Mouse (Mus musculus) spleen, postnatal 14 days (tissue): ENCODE data around the gene Dennd2a.

Experiments
- DNase-seq, 2 experiments: peaks; one replicate each; pipeline ENCODE4 v3.0.0; 2021 to 2022; ENCODE audit warnings: low spot score in 2 of 2

Dennd2a gene

GRCm38 (mm10) chr6:39556900-39557659 is 587 bp downstream of the Dennd2a start:
- DNase-seq = no peak

DNA sequence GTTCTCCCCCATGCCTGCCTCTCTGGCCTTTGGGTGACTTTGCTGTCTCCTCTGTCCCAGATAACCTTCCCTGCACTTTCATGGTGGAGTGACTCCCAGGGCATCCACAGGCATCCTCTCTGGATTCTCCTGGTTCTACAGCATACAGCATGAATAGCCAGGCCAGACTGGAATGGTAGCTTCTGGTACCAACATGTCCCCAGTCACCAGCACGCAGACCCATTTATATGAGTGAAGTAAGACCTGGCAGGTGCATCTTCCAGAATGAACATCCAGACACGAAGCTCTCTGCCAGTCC is 2.1 kb downstream of the Dennd2a start:
- DNase-seq = no peak

DNA sequence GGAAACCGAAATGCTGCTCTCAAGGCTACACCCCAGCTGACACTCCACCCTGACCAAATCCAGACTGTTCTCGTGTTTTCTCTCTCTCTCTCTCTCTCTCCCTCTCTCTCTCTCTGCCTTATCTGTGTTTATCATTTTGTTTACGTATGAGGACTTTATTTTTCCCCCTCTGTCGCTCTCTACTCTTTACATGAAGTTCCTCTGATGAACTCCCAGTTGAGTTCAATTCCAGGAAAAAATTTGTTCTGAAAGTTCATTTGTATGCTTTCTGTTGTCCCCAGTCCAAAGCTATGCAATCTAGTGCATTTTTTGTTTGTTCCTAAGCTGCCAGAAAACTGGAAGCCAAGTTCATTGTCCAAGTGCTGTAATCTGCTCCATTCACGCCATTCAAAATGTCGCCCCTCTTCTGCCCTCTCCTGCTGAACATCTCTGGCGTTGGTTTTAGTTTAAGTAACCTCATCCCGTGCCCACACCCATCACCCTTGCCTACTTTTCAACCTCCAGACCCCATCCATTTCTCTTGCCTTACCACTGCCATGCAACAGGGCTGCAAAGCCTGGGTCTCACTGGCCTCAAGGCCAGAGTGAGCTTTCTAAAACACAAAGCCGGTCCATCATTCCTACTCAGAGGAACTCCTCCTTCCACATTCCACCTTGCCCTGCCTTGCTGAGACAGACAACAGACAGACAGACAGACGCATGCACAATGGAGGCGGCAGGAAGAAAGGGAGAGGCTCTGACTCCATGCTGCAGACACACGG is 2.6 kb downstream of the Dennd2a start:
- no peak for DNase-seq

DNA sequence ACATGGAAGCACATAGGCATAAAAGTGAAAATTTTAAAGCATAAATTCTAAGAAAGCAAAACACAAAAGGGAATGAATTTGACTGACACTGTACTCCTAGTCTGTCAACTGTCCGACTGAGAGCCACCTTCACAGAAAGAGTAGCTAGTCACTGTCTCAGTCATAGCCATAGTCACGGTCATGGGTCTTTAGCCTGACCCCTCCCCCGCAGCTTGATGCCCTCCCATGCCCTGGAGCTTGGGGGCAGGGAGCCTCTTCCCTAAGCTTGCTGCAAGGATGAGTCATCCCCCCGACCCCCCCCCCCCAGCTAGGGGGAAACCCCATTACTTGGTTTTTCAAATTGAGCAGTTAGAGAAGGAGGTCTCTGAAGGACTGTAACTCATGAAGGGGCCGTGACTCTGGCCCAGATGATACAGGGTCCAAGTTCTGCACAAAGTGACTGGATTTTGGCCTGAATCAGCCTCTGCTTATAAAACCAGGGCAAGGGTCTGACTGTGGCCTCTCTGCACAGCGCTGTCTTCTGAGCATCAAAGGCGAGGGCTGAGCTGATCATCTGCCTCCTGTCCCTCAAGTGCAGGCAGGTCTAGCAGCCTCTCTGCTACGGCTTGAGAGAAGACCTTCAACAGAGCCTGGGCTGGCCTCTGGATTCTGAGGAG is 5.6 kb downstream of the Dennd2a start:
- no peak for DNase-seq

DNA sequence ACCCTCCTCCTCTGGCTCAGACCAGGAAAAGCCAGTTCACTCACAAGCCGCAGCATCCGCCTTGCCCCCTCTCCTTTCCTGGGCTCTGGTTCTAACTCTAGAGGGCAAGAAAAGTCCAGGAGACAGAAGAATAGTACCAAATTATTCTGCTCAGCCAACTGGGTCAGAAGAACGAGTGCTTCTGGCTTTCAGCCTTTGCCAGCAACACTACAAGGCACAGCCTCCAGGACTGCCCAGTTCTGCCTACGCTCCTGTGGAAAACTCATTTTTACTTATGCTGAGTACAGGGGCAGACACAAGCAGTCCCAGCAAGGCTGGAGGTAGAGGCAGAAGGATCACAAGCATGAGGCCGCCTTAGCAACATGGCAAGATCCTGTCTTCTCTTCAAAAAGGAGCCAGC is 9.6 kb downstream of the Dennd2a start:
- DNase-seq = no peak

- no peak for DNase-seq
Observed at GRCm38 (mm10) chr6:39545474-39545873, 12.2 kb downstream of the Dennd2a start.

GRCm38 (mm10) chr6:39543769-39544420 is 13.8 kb downstream of the Dennd2a start:
- no peak for DNase-seq

DNA sequence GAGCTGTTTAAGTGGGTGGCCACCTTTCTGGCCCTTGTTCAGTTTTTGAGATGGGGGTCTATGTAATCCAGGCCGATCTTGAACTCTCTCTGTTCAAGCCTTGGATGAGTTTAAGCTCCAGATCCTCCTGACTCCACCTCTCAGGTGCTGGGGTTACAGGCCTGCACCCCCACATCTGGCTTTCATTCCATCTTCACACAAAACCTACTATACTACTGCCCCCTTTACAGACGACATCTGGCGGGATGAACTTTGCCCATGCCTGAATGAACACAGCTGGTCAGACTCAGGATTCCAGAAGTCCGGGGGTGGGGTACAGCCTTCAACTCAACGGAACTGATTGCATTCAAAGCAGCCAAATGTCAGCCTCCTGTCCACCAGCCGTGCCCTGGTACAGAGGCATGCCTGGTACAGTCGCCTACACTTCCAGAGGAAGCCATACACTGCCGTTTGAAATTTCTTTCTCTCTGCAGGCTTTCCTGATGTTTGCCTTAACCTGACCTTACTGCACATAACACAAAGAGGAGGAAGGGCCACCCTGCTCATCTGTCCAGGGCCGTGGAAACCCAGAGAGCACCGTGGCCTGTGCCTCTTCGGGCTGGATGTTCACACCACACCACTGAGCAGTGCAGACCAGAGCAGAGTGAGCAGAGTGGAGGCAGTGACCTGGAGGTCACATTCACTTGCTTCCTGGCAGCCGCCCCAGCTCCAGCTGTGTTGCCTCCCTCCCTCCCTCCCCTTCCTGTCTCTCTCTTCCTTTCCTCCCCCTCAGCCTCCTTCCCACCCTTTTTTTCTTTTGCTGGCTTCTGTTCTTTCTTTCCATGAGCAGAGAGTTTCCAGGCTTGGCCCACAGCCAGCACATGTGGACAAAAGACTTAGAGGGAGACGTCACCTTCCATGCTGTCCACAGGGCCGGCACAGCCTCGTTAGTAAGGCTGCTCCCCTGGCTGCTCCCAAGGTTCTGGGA is 14.8 kb downstream of the Dennd2a start:
- no peak for DNase-seq

GRCm38 (mm10) chr6:39540563-39540962 is 17.1 kb downstream of the Dennd2a start:
- no peak for DNase-seq

- no peak for DNase-seq
Observed at GRCm38 (mm10) chr6:39539679-39540155, 17.9 kb downstream of the Dennd2a start.

DNA sequence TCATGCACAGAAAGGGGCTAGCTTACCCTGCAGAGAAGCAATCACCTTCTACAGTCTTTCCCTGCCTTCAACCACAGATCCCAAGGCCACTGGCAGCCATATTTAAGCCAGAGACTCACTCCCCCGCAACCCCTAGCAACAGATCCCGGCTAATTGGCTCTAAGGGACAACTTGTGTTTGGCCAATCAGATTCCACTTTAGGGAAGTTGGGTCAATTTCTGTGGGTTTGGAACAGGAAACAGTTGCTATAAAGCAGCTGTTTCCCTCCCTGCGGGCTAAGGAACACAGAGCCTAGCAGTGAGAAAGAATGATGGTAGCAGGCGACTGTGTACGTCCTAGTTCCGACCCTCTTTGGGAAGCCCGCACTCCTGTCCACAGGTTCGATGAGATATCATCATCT is 19.4 kb downstream of the Dennd2a start:
- no peak for DNase-seq

- no peak for DNase-seq
Observed at GRCm38 (mm10) chr6:39537276-39537675, 20.4 kb downstream of the Dennd2a start.

DNA sequence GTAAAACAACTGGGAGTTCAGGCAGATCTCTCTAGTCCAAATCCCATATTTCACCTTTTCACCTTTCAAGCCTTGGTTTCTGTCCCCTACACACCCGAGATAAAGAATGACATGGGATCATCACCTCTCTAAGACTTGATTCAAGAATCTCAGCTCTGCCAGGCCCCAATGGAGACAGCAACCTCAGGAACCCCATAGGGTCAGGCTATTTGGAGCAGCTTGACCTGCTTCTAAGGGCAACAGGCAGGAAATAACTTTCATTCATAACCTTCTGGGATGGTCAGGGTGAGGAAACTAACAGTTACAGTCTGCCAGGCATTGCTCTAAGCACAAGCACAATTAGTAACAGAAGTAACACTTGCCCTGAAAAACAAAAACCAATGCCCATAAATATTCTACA is 21.0 kb downstream of the Dennd2a start:
- DNase-seq = no peak

GRCm38 (mm10) chr6:39534944-39535343 is 22.7 kb downstream of the Dennd2a start:
- no peak for DNase-seq

DNA sequence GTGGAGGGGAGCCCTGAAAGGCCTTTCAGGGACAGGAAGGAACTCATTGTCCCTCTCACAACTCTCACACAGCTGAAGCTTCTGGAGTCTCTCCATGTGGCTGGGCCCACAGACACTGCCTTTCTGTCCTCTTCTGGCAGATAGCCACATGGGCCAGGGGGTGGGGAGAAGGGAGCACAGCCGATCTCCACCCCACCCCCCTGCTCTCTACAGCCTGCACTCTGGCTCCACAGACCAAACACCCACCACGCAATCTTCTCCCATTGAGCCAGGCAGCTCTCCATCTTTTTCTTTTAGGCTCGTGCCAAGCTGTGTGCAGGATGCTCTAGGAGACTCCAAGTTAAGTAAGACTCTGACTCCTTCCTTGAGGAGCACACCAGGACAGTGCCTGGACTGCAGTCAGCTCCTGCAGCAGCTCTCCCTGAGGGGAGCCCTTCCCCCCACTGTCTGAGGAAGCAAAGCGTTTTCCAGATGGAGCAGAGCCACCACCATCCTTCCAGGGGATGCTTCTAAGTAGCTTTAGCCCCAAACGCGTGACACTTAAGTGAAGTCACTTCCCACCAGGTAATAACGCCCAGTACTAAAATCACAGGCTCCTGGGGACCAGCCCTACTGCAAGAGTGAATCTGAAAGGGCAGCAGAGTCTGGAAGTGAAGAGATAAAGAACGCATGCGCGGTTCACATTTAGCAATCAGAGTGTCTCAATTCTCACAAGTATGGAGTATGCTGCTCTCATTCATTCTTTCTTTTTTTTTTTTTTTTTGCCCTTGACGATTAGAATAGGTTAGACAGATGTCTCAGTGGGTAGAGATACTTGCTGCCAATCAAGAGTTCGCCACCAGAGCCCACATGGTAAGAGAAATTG is 28.8 kb downstream of the Dennd2a start:
- DNase-seq = no peak

DNA sequence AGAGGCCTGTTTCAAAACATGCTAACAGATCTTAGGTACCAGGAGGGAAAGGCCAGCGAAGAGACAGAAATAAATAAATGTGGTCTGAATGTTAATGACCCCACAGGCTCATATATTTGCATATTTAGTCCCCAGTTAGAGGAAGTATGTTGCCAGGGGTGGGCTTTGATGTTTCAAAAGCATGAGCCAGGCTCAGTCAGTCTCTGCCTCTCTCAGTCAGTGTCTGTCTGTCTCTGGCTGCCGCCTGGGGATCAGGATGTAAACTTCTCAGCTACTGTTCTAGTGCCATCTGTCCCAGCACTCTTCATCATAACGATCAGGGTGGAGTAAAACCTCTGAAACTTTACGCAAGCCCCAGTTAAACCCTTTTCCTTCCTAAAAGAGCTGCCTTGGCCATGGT is 29.9 kb downstream of the Dennd2a start:
- DNase-seq = no peak

DNA sequence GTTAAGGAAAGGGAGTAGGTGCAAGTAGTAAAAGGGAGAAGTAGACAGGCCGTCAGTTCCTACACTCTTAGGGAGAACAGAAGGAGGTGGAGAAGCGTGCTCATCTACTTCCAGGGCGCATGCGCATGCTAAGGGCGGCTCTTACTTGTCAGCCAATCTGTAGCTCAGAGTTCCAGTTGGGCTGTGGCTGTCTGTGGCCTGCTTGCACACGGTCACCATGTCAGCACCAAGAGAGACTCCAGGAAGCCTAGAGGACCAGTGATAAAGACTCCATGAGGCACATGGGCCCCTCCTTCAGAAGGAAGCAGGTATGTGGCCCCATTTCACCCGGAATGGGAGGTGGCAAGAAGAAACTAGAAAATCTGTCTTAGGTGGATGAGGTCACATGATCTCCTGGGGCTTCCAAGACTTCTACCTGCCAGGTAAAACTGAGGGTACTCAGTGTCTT is 30.3 kb downstream of the Dennd2a start:
- no peak for DNase-seq

GRCm38 (mm10) chr6:39526797-39527196 is 30.9 kb downstream of the Dennd2a start:
- no peak for DNase-seq

- no peak for DNase-seq
Observed at GRCm38 (mm10) chr6:39523161-39523560, 34.5 kb downstream of the Dennd2a start.

- no peak for DNase-seq
Observed at GRCm38 (mm10) chr6:39522425-39522824, 35.2 kb downstream of the Dennd2a start.
